Mouse (Mus musculus) liver, adult 2 months (tissue): ENCODE measurements around the gene Cfap52. TPM values are rescaled to one million over a fixed set of nuclear protein-coding genes. Genes with fewer than 3 reads are reported as not detected.

Experiments
- DNase-seq: peaks from one replicate; pipeline ENCODE4 v3.0.0-alpha.2; 2011; ENCODE audit warnings: low read depth, low spot score; ENCODE audit errors: extremely low read depth
- H3K27ac ChIP-seq: fragments of 200-500 bp; replicated peaks from 2 replicates; pipeline ENCODE4 v1.5.1; 2012; ENCODE audit warnings: low read depth, mild to moderate bottlenecking, control low read depth, inconsistent platforms, low read length; ENCODE audit not compliant: insufficient read depth
- H3K27me3 ChIP-seq: fragments of 200-500 bp; 2 replicates; pipeline ENCODE4 v1.6.1; 2012; ENCODE audit warnings: mild to moderate bottlenecking, moderate library complexity, low read length, inconsistent platforms; ENCODE audit not compliant: control insufficient read depth, insufficient read depth
- H3K36me3 ChIP-seq: fragments of 200-500 bp; 2 replicates; pipeline ENCODE4 v1.6.1; 2012; ENCODE audit warnings: low read length, inconsistent platforms; ENCODE audit not compliant: control insufficient read depth, insufficient read depth
- H3K4me1 ChIP-seq: fragments of 200-500 bp; 2 replicates; pipeline ENCODE4 v1.6.1; 2011; ENCODE audit warnings: low read length; ENCODE audit not compliant: control insufficient read depth, insufficient read depth
- H3K4me3 ChIP-seq: fragments of 200-500 bp; 2 replicates; pipeline ENCODE4 v1.5.1; 2011; ENCODE audit warnings: low read depth, mild to moderate bottlenecking, control low read depth, low read length, moderate library complexity; ENCODE audit not compliant: insufficient read depth
- H3K79me2 ChIP-seq: fragments of 200-500 bp; 2 replicates; pipeline ENCODE4 v1.6.1; 2012; ENCODE audit warnings: inconsistent platforms, mild to moderate bottlenecking, low read length, moderate library complexity; ENCODE audit not compliant: control insufficient read depth, insufficient read depth
- H3K9ac ChIP-seq: fragments of 200-500 bp; 2 replicates; pipeline ENCODE4 v1.6.1; 2012; ENCODE audit warnings: low read depth, mild to moderate bottlenecking, control low read depth, inconsistent platforms, low read length
- CTCF ChIP-seq: fragments of 200-500 bp; IDR thresholded peaks from 2 replicates; pipeline ENCODE4 v1.5.1; 2011; ENCODE audit warnings: low read depth, low read length, control low read depth
- POLR2A ChIP-seq: fragments of 200-500 bp; IDR thresholded peaks from 2 replicates; pipeline ENCODE4 v1.6.1; 2011; ENCODE audit warnings: low read length, control low read depth; ENCODE audit not compliant: insufficient read depth; ENCODE audit errors: extremely low read depth
- WGBS: fragments of 180-500 bp; shearing (Covaris S2); methylation state at CpG from one replicate; pipeline ENCODE4 v1.1.7; 2018; 5-methylcytosine and 5-hydroxymethylcytosine counted together
- polyA plus RNA-seq: library from polyadenylated mRNA; depleted of rRNA; stranded (reverse); fragments of >200 nt; gene quantifications from 2 replicates; pipeline ENCODE4 v1.2.3, GENCODE M21; 2012; rRNA removed
- total RNA-seq: library from RNA; depleted of rRNA; stranded (reverse); fragments of >200 nt; gene quantifications from 2 replicates; pipeline ENCODE4 v1.2.3, GENCODE M21; 2014; rRNA removed

The Cfap52 gene
- total and polyA plus RNA-seq, 2 experiments: not detected

GRCm38 (mm10) chr11:67895641-67896040, 69.8 kb downstream of the Cfap52 start:
- TF ChIP-seq CTCF (no peak), POLR2A (no peak)

GRCm38 (mm10) chr11:67888521-67888920, 76.9 kb downstream of the Cfap52 start:
- no peaks in the 10 kb centered on the region for H3K27me3 ChIP-seq
- no peak overlapping the region for H3K27ac ChIP-seq
- H3K36me3 ChIP-seq: no peaks in the 10 kb centered on the region
- DNase-seq: no peak
- H3K4me3 ChIP-seq: no peak overlapping the region
- no peaks in the 10 kb centered on the region for H3K79me2 ChIP-seq
- TF ChIP-seq CTCF: no peak
- TF ChIP-seq POLR2A: no peak
- H3K4me1 ChIP-seq: no peaks in the 10 kb centered on the region
- H3K9ac ChIP-seq: no peak overlapping the region
- 72% methylated on average over 5 of the region's 5 CpGs for WGBS

More at GRCm38 (mm10) chr11:67895641-67896040, 69.8 kb downstream of the Cfap52 start:
- Histone ChIP-seq H3K9ac (no peak overlapping the region), H3K27ac (no peak overlapping the region), H3K4me3 (no peak overlapping the region), H3K79me2 (no peaks in the 10 kb centered on the region), H3K4me1 (no peaks in the 10 kb centered on the region), H3K36me3 (no peaks in the 10 kb centered on the region), H3K27me3 (no peaks in the 10 kb centered on the region)
- WGBS: 83% methylated on average over 7 of the region's 7 CpGs
- DNase-seq: no peak

DNA sequence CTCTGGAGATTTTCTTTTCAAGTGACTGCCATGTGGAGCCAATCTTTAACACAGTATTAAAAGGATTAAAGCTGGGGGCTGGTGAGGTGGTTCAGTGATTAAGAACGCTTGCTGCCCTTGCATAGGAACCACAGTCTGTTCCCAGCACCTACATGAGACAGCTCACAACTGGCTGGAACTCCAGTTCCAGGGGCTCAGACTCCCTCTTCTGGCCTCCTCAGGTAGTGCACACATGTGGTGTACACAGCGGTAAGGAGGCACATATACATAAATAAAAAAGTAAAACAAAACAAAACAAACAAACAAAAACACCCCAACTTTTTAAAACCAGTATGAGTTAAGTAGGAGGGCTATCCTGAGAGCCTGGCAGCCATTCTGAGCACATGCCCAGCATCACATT, 79.5 kb downstream of the Cfap52 start:
- H3K27ac ChIP-seq: no peak overlapping the region
- no peak overlapping the region for H3K9ac ChIP-seq
- no peaks in the 10 kb centered on the region for H3K36me3 ChIP-seq
- TF ChIP-seq CTCF: no peak
- TF ChIP-seq POLR2A: no peak
- no peak for DNase-seq
- no peaks in the 10 kb centered on the region for H3K27me3 ChIP-seq
- H3K4me3 ChIP-seq: no peak overlapping the region
- no peaks in the 10 kb centered on the region for H3K4me1 ChIP-seq
- no peaks in the 10 kb centered on the region for H3K79me2 ChIP-seq
- 97% methylated on average over 2 of the region's 2 CpGs for WGBS

Other genes with a start within 250 kb of the Cfap52 start
- gene Glp2r, start 194.5 kb downstream of the Cfap52 start, total RNA-seq: under 0.01 TPM in 1 of 2 replicates, not detected in the other
- not detected in 2 replicates for gene Glp2r, start 194.5 kb downstream of the Cfap52 start, polyA plus RNA-seq
- gene Gsg1l2, start 191.0 kb downstream of the Cfap52 start, total RNA-seq: not detected in 2 replicates
- gene Gsg1l2, start 191.0 kb downstream of the Cfap52 start, polyA plus RNA-seq: not detected in 2 replicates
- not detected in 2 replicates for gene Dhrs7c, start 167.5 kb downstream of the Cfap52 start, total RNA-seq
- not detected in 2 replicates for gene Dhrs7c, start 167.5 kb downstream of the Cfap52 start, polyA plus RNA-seq
- 0.27 TPM in 1 of 2 replicates, not detected in the other for gene Usp43, start 43.5 kb downstream of the Cfap52 start, total RNA-seq
- gene Usp43, start 43.5 kb downstream of the Cfap52 start, polyA plus RNA-seq: 0.04 TPM in 2 replicates
- 11.1 and 12.9 TPM in 2 replicates for gene Stx8, start 542 bp upstream of the Cfap52 start, total RNA-seq
- gene Stx8, start 542 bp upstream of the Cfap52 start, polyA plus RNA-seq: 1.9 and 3.5 TPM in 2 replicates